17 mouse cellular contexts compared by ENCODE assay signal in genomic region chr7:36663431-36663830, GRCm38 (mm10). TPM values are rescaled to one million over a fixed set of nuclear protein-coding genes. Genes with fewer than 3 reads are reported as not detected.
A peak's percentile ranks its signal among the peaks of the same experiment; 100 is the strongest.
DNase-seq lines count a peak whose midpoint lies in the region; ATAC-seq and TF ChIP-seq lines count a peak whose summit lies in the region.
"Had no signal": no experiment of that assay in that cellular context is flagged by ENCODE, and none has a peak within 500 bp of the region (broad histone marks: within the 10 kb centered on the region; RNA-seq: fewer than 3 reads in every experiment).

No protein-coding gene starts in this region.

- ATAC-seq in lung, embryonic 14.5 days (ENCODE audit: insufficient read depth) = no peak
- ATAC-seq: forebrain, embryonic 13.5 days had no signal

- H3K36me3 ChIP-seq in lung, embryonic 14.5 days (ENCODE audit: insufficient read depth) = no peaks in the 10 kb centered on the region
- H3K36me3 ChIP-seq: lung, embryonic 15.5 days; stomach, embryonic 15.5 days had no signal

- H3K4me1 ChIP-seq in lung, embryonic 14.5 days (ENCODE audit: insufficient read depth) = no peaks in the 10 kb centered on the region
- H3K4me1 ChIP-seq: forebrain, embryonic 13.5 days had no signal

- DNase-seq in gastrocnemius, adult 18-20 months (ENCODE audit: low spot score) = peak; percentile 61
- DNase-seq in gastrocnemius, postnatal 4 days (ENCODE audit: low spot score in 2 of 2) = no peak
- DNase-seq in lung, embryonic 14.5 days = peak; percentile 20
- DNase-seq in lung, postnatal 14 days = no peak
- DNase-seq in gonadal fat pad, adult 2 months (ENCODE audit: low read depth) = peak; percentile 0
- DNase-seq in heart, postnatal 4 days = peak; percentile 43
- no peak for DNase-seq in cerebellum, postnatal 25 days
- no peak for DNase-seq in layer of hippocampus, postnatal 14 days (ENCODE audit: low spot score in 2 of 2)
- DNase-seq: adrenal gland, adult 2 months; cerebellum, postnatal 36 days; left cerebral cortex, postnatal 4 days; spleen, adult 18-20 months; thymus, adult 2 months had no signal

- H3K27me3 ChIP-seq in lung, embryonic 14.5 days (ENCODE audit: insufficient read depth, low read length) = no peaks in the 10 kb centered on the region
- H3K27me3 ChIP-seq: lung, embryonic 15.5 days; stomach, embryonic 15.5 days had no signal

- H3K4me3 ChIP-seq in lung, embryonic 14.5 days (ENCODE audit: low read depth, low read length) = no peak overlapping the region
- H3K4me3 ChIP-seq: forebrain, embryonic 13.5 days; lung, embryonic 15.5 days; stomach, embryonic 15.5 days had no signal

- no peak overlapping the region for H3K9ac ChIP-seq in lung, embryonic 14.5 days
- H3K9ac ChIP-seq: forebrain, embryonic 13.5 days; lung, embryonic 15.5 days; stomach, embryonic 15.5 days had no signal

- WGBS in lung, embryonic 14.5 days = 83% methylated on average over 7 of the region's 7 CpGs

- no peak overlapping the region for H3K4me2 ChIP-seq in lung, embryonic 14.5 days
- H3K4me2 ChIP-seq: forebrain, embryonic 13.5 days; lung, embryonic 15.5 days; stomach, embryonic 15.5 days had no signal

- no peak overlapping the region for H3K27ac ChIP-seq in lung, embryonic 14.5 days (ENCODE audit: low read depth)
- H3K27ac ChIP-seq: forebrain, embryonic 13.5 days; lung, embryonic 15.5 days; stomach, embryonic 15.5 days had no signal

- no peaks in the 10 kb centered on the region for H3K9me3 ChIP-seq in lung, embryonic 14.5 days (ENCODE audit: low read depth, low read length)
- H3K9me3 ChIP-seq: forebrain, embryonic 13.5 days; lung, embryonic 15.5 days; stomach, embryonic 15.5 days had no signal

- TF ChIP-seq CTCF in lung, embryonic 14.5 days (IDR thresholded peaks at IDR 0.05; ENCODE audit: low read depth) = no peak

RNA-seq across cellular contexts. Expression of gene Tshz3, which starts 34.5 kb away (rescaled TPM):
- 1 to 10 TPM; 2.0 to 2.2 TPM for total RNA-seq in gastrocnemius, adult 18-20 months (2021)
- total RNA-seq in gastrocnemius, postnatal 4 days (2021) = 10 to 100 TPM; 15.9 to 18.8 TPM
- polyA plus RNA-seq in lung, embryonic 14.5 days (2014; fragmentation: Nextera tagmentation; extraction: Ambion mirVana) = 21.1 and 23.3 TPM in 2 replicates
- 3.9 and 5.7 TPM in 2 replicates for polyA plus RNA-seq in gonadal fat pad, adult 2 months (2012; rRNA removed)
- total RNA-seq in heart, postnatal 4 days (2021) = 1 to 10 TPM; 5.5 to 6.1 TPM
- total RNA-seq in layer of hippocampus, postnatal 14 days (2021) = 10 to 100 TPM in 1 of 2 experiments, 1 to 10 TPM in 1; 6.5 to 11.8 TPM
- total RNA-seq: MEL had no signal

Comparison
In these comparisons a context has a peak if more than half of its experiments do, and no peak if none do; other contexts are left out.
1. DNase-seq: peak in gastrocnemius, adult 18-20 months (single experiment), lung, embryonic 14.5 days (single experiment), gonadal fat pad, adult 2 months (single experiment) and heart, postnatal 4 days (single experiment); none in gastrocnemius, postnatal 4 days (0 of 2), lung, postnatal 14 days (single experiment), cerebellum, postnatal 25 days (0 of 2) and layer of hippocampus, postnatal 14 days (0 of 2).